Mouse (Mus musculus): ENCODE data around the gene Ppp1r12b. TPM values are rescaled to one million over a fixed set of nuclear protein-coding genes. Genes with fewer than 3 reads are reported as not detected.

The Ppp1r12b gene
- total RNA-seq, 2 experiments from 2014 or later = 76.6 to 77.5 TPM

- H3K27ac ChIP-seq = no peak overlapping the region
- peak; percentile 81 for TF ChIP-seq CTCF (conservative IDR thresholded peaks at IDR 0.05)
- DNase-seq (ENCODE audit: low spot score in 2 of 2) = peak in 1 of 2 experiments; percentile 43
These were observed 17.2 kb upstream of the Ppp1r12b start for GRCm38 (mm10) chr1:134972920-134973319.

GRCm38 (mm10) chr1:134965430-134965829 is 9.7 kb upstream of the Ppp1r12b start:
- no peak overlapping the region for H3K27ac ChIP-seq
- no peak for TF ChIP-seq CTCF (conservative IDR thresholded peaks at IDR 0.05)
- no peak for DNase-seq (ENCODE audit: low spot score in 2 of 2)
- H3K4me3 ChIP-seq = no peak overlapping the region

More at GRCm38 (mm10) chr1:134972920-134973319, 17.2 kb upstream of the Ppp1r12b start:
- no peak overlapping the region for H3K4me3 ChIP-seq

GRCm38 (mm10) chr1:134962821-134963220 is 7.1 kb upstream of the Ppp1r12b start:
- Histone ChIP-seq H3K27ac (peak overlapping the region; percentile 7; the same call in 1 of the 2 replicates), H3K4me3 (peak overlapping the region; percentile 74)
- no peak for TF ChIP-seq CTCF (conservative IDR thresholded peaks at IDR 0.05)
- no peak for DNase-seq (ENCODE audit: low spot score in 2 of 2)

- Histone ChIP-seq H3K4me3 (peak within 1 kb of the TSS; percentile 74), H3K27ac (peak within 1 kb of the TSS; percentile 7; the same call in 1 of the 2 replicates)
- DNase-seq (ENCODE audit: low spot score in 2 of 2) = peak; percentile 95
- peak; percentile 40 for TF ChIP-seq CTCF (conservative IDR thresholded peaks at IDR 0.05)
These were observed 6.5 kb upstream of the Ppp1r12b start, which contains the start of gene Ube2t for GRCm38 (mm10) chr1:134962053-134962803. Gene Ube2t, plus strand, starts transcription at chr1:134962565.

- Histone ChIP-seq H3K27ac (no peak overlapping the region), H3K4me3 (no peak overlapping the region)
- DNase-seq (ENCODE audit: low spot score in 2 of 2) = no peak
- TF ChIP-seq CTCF (conservative IDR thresholded peaks at IDR 0.05) = peak; percentile 79
These were observed 4.9 kb upstream of the Ppp1r12b start for GRCm38 (mm10) chr1:134960634-134961033.

- DNase-seq (ENCODE audit: low spot score in 2 of 2) = no peak
- H3K4me3 ChIP-seq = peak overlapping the region; percentile 96
- no peak for TF ChIP-seq CTCF (conservative IDR thresholded peaks at IDR 0.05)
- peak overlapping the region; percentile 98 for H3K27ac ChIP-seq
These were observed 599 bp downstream of the Ppp1r12b start for GRCm38 (mm10) chr1:134955050-134955636.

GRCm38 (mm10) chr1:134949946-134950345 is 5.8 kb downstream of the Ppp1r12b start:
- DNase-seq (ENCODE audit: low spot score in 2 of 2) = peak in 1 of 2 experiments; percentile 24
- TF ChIP-seq CTCF (conservative IDR thresholded peaks at IDR 0.05) = no peak
- Histone ChIP-seq H3K4me3 (no peak overlapping the region), H3K27ac (no peak overlapping the region)

- Histone ChIP-seq H3K4me3 (no peak overlapping the region), H3K27ac (no peak overlapping the region)
- TF ChIP-seq CTCF (conservative IDR thresholded peaks at IDR 0.05) = 0 out of 2 replicates have a peak, but pooled peaks have one; percentile 6
- no peak for DNase-seq (ENCODE audit: low spot score in 2 of 2)
These were observed 8.2 kb downstream of the Ppp1r12b start for GRCm38 (mm10) chr1:134947590-134947989.

- H3K27ac ChIP-seq = no peak overlapping the region
- no peak overlapping the region for H3K4me3 ChIP-seq
- TF ChIP-seq CTCF (conservative IDR thresholded peaks at IDR 0.05) = no peak
- no peak for DNase-seq (ENCODE audit: low spot score in 2 of 2)
These were observed 12.8 kb downstream of the Ppp1r12b start for GRCm38 (mm10) chr1:134942898-134943297.

- no peak overlapping the region for H3K4me3 ChIP-seq
- TF ChIP-seq CTCF (conservative IDR thresholded peaks at IDR 0.05) = no peak
- no peak for DNase-seq (ENCODE audit: low spot score in 2 of 2)
- H3K27ac ChIP-seq = no peak overlapping the region
These were observed 14.9 kb downstream of the Ppp1r12b start for GRCm38 (mm10) chr1:134940863-134941262.

GRCm38 (mm10) chr1:134938233-134938632 is 17.5 kb downstream of the Ppp1r12b start:
- Histone ChIP-seq H3K4me3 (no peak overlapping the region), H3K27ac (no peak overlapping the region)
- no peak for TF ChIP-seq CTCF (conservative IDR thresholded peaks at IDR 0.05)
- DNase-seq (ENCODE audit: low spot score in 2 of 2) = no peak

- TF ChIP-seq CTCF (conservative IDR thresholded peaks at IDR 0.05) = no peak
- no peak for DNase-seq (ENCODE audit: low spot score in 2 of 2)
- Histone ChIP-seq H3K27ac (no peak overlapping the region), H3K4me3 (no peak overlapping the region)
These were observed 19.4 kb downstream of the Ppp1r12b start for GRCm38 (mm10) chr1:134936335-134936734.

GRCm38 (mm10) chr1:134932431-134932830 is 23.3 kb downstream of the Ppp1r12b start:
- Histone ChIP-seq H3K4me3 (no peak overlapping the region), H3K27ac (no peak overlapping the region)
- DNase-seq (ENCODE audit: low spot score in 2 of 2) = no peak
- TF ChIP-seq CTCF (conservative IDR thresholded peaks at IDR 0.05) = no peak

Data from layer of hippocampus, adult 2 months (tissue).